Mouse (Mus musculus): ENCODE measurements around the gene Tppp. TPM values are rescaled to one million over a fixed set of nuclear protein-coding genes. Genes with fewer than 3 reads are reported as not detected.
"Not testable (repeated sequence)": the region's sequence is repeated elsewhere in the genome, so short reads cannot be mapped to it uniquely, and the experiment has no call there.

Gene Tppp
- polyA plus RNA-seq, 1 experiment from 2014 or later, result 5.3 TPM

GRCm38 (mm10) chr13:73991267-73991666, 17.9 kb upstream of the Tppp start:
- 86% methylated on average over 5 of the region's 5 CpGs for WGBS

GRCm38 (mm10) chr13:73996456-73996855, 12.8 kb upstream of the Tppp start:
- Histone ChIP-seq H3K4me1 (ENCODE audit: control insufficient read depth, insufficient read depth, low read length) (no peaks in the 10 kb centered on the region), H3K9ac (ENCODE audit: low read length) (no peak overlapping the region), H3K4me3 (replicated peaks; ENCODE audit: low read length) (no peak overlapping the region), H3K36me3 (ENCODE audit: control insufficient read depth, insufficient read depth, low read length) (no peaks in the 10 kb centered on the region), H3K4me2 (ENCODE audit: low read depth, low read length) (no peak overlapping the region), H3K27ac (ENCODE audit: low read length) (no peak overlapping the region), H3K27me3 (ENCODE audit: control insufficient read depth, insufficient read depth, low read length) (no peaks in the 10 kb centered on the region), H3K9me3 (replicated peaks; ENCODE audit: control insufficient read depth, low read length) (no peaks in the 10 kb centered on the region)
- WGBS, result 83% methylated on average over 4 of the region's 4 CpGs
- no peak for ATAC-seq (ENCODE audit: insufficient read depth, low FRiP score)

More at GRCm38 (mm10) chr13:73991267-73991666, 17.9 kb upstream of the Tppp start:
- no peaks in the 10 kb centered on the region for H3K9me3 ChIP-seq (replicated peaks; ENCODE audit: control insufficient read depth, low read length)
- no peak for ATAC-seq (ENCODE audit: insufficient read depth, low FRiP score)
- H3K4me1 ChIP-seq (ENCODE audit: control insufficient read depth, insufficient read depth, low read length), result no peaks in the 10 kb centered on the region
- H3K9ac ChIP-seq (ENCODE audit: low read length), result no peak overlapping the region
- no peaks in the 10 kb centered on the region for H3K27me3 ChIP-seq (ENCODE audit: control insufficient read depth, insufficient read depth, low read length)
- no peak overlapping the region for H3K4me2 ChIP-seq (ENCODE audit: low read depth, low read length)
- H3K27ac ChIP-seq (ENCODE audit: low read length), result no peak overlapping the region
- H3K36me3 ChIP-seq (ENCODE audit: control insufficient read depth, insufficient read depth, low read length), result no peaks in the 10 kb centered on the region
- no peak overlapping the region for H3K4me3 ChIP-seq (replicated peaks; ENCODE audit: low read length)

- no peak overlapping the region for H3K4me3 ChIP-seq (replicated peaks; ENCODE audit: low read length)
- no peaks in the 10 kb centered on the region for H3K4me1 ChIP-seq (ENCODE audit: control insufficient read depth, insufficient read depth, low read length)
- no peak overlapping the region for H3K9ac ChIP-seq (ENCODE audit: low read length)
- H3K4me2 ChIP-seq (ENCODE audit: low read depth, low read length), result no peak overlapping the region
- H3K9me3 ChIP-seq (replicated peaks; ENCODE audit: control insufficient read depth, low read length), result no peaks in the 10 kb centered on the region
- ATAC-seq (ENCODE audit: insufficient read depth, low FRiP score), result no peak
- H3K27ac ChIP-seq (ENCODE audit: low read length), result no peak overlapping the region
- H3K36me3 ChIP-seq (ENCODE audit: control insufficient read depth, insufficient read depth, low read length), result no peaks in the 10 kb centered on the region
- H3K27me3 ChIP-seq (ENCODE audit: control insufficient read depth, insufficient read depth, low read length), result 0 out of 2 replicates have a peak, but pooled peaks cover 2% of the 10 kb centered on the region
Observed at GRCm38 (mm10) chr13:74000519-74000918, 8.7 kb upstream of the Tppp start.

- H3K27me3 ChIP-seq (ENCODE audit: control insufficient read depth, insufficient read depth, low read length), result peaks cover 7% of the 10 kb centered on the region; the same call in 1 of the 2 replicates
- no peak for ATAC-seq (ENCODE audit: insufficient read depth, low FRiP score)
- 78% methylated on average over 6 of the region's 6 CpGs for WGBS
- H3K9ac ChIP-seq (ENCODE audit: low read length), result no peak overlapping the region
- H3K36me3 ChIP-seq (ENCODE audit: control insufficient read depth, insufficient read depth, low read length), result no peaks in the 10 kb centered on the region
- H3K4me1 ChIP-seq (ENCODE audit: control insufficient read depth, insufficient read depth, low read length), result no peaks in the 10 kb centered on the region
- H3K4me3 ChIP-seq (replicated peaks; ENCODE audit: low read length), result no peak overlapping the region
- H3K9me3 ChIP-seq (replicated peaks; ENCODE audit: control insufficient read depth, low read length), result no peaks in the 10 kb centered on the region
- no peak overlapping the region for H3K4me2 ChIP-seq (ENCODE audit: low read depth, low read length)
- H3K27ac ChIP-seq (ENCODE audit: low read length), result no peak overlapping the region
Observed at GRCm38 (mm10) chr13:74000961-74001360, 8.2 kb upstream of the Tppp start.

GRCm38 (mm10) chr13:74001492-74001891, 7.7 kb upstream of the Tppp start:
- Histone ChIP-seq H3K9ac (ENCODE audit: low read length) (no peak overlapping the region), H3K27ac (ENCODE audit: low read length) (no peak overlapping the region), H3K27me3 (ENCODE audit: control insufficient read depth, insufficient read depth, low read length) (peaks cover 7% of the 10 kb centered on the region; the same call in 1 of the 2 replicates), H3K4me1 (ENCODE audit: control insufficient read depth, insufficient read depth, low read length) (no peaks in the 10 kb centered on the region), H3K4me2 (ENCODE audit: low read depth, low read length) (no peak overlapping the region), H3K4me3 (replicated peaks; ENCODE audit: low read length) (no peak overlapping the region), H3K9me3 (replicated peaks; ENCODE audit: control insufficient read depth, low read length) (no peaks in the 10 kb centered on the region), H3K36me3 (ENCODE audit: control insufficient read depth, insufficient read depth, low read length) (no peaks in the 10 kb centered on the region)
- no peak for ATAC-seq (ENCODE audit: insufficient read depth, low FRiP score)
- WGBS, result 50% methylated on average over 4 of the region's 4 CpGs

GRCm38 (mm10) chr13:74006881-74007280, 2.3 kb upstream of the Tppp start:
- H3K4me3 ChIP-seq (replicated peaks; ENCODE audit: low read length); H3K4me1 ChIP-seq (ENCODE audit: control insufficient read depth, insufficient read depth, low read length); H3K9me3 ChIP-seq (replicated peaks; ENCODE audit: control insufficient read depth, low read length); ATAC-seq (ENCODE audit: insufficient read depth, low FRiP score); H3K27ac ChIP-seq (ENCODE audit: low read length); H3K4me2 ChIP-seq (ENCODE audit: low read depth, low read length); H3K36me3 ChIP-seq (ENCODE audit: control insufficient read depth, insufficient read depth, low read length); H3K9ac ChIP-seq (ENCODE audit: low read length): not testable (repeated sequence)
- 86% methylated on average over 4 of the region's 4 CpGs for WGBS
- H3K27me3 ChIP-seq (ENCODE audit: control insufficient read depth, insufficient read depth, low read length), result peaks cover 24% of the 10 kb centered on the region

- H3K9me3 ChIP-seq (replicated peaks; ENCODE audit: control insufficient read depth, low read length); H3K4me1 ChIP-seq (ENCODE audit: control insufficient read depth, insufficient read depth, low read length); ATAC-seq (ENCODE audit: insufficient read depth, low FRiP score); H3K9ac ChIP-seq (ENCODE audit: low read length); H3K27ac ChIP-seq (ENCODE audit: low read length); H3K36me3 ChIP-seq (ENCODE audit: control insufficient read depth, insufficient read depth, low read length): not testable (repeated sequence)
- 75% methylated on average over 2 of the region's 2 CpGs for WGBS
- H3K4me3 ChIP-seq (replicated peaks; ENCODE audit: low read length), result peak overlapping the region; percentile 63
- peaks cover 24% of the 10 kb centered on the region for H3K27me3 ChIP-seq (ENCODE audit: control insufficient read depth, insufficient read depth, low read length)
- H3K4me2 ChIP-seq (ENCODE audit: low read depth, low read length), result peak overlapping the region; percentile 99; the same call in 1 of the 2 replicates
Observed at GRCm38 (mm10) chr13:74008216-74008615, 991 bp upstream of the Tppp start.

GRCm38 (mm10) chr13:74009791-74010614, 796 bp downstream of the Tppp start:
- Histone ChIP-seq H3K9ac (ENCODE audit: low read length) (peak overlapping the region; percentile 70), H3K4me2 (ENCODE audit: low read depth, low read length) (peak overlapping the region; percentile 99), H3K9me3 (replicated peaks; ENCODE audit: control insufficient read depth, low read length) (no peaks in the 10 kb centered on the region), H3K36me3 (ENCODE audit: control insufficient read depth, insufficient read depth, low read length) (no peaks in the 10 kb centered on the region), H3K27ac (ENCODE audit: low read length) (peak overlapping the region; percentile 1; the same call in 1 of the 2 replicates), H3K4me3 (replicated peaks; ENCODE audit: low read length) (peak overlapping the region; percentile 63), H3K27me3 (ENCODE audit: control insufficient read depth, insufficient read depth, low read length) (peaks cover 24% of the 10 kb centered on the region), H3K4me1 (ENCODE audit: control insufficient read depth, insufficient read depth, low read length) (no peaks in the 10 kb centered on the region)
- no peak for ATAC-seq (ENCODE audit: insufficient read depth, low FRiP score)
- WGBS, result 1% methylated on average over 55 of the region's 55 CpGs

- H3K4me1 ChIP-seq (ENCODE audit: control insufficient read depth, insufficient read depth, low read length), result no peaks in the 10 kb centered on the region
- H3K27me3 ChIP-seq (ENCODE audit: control insufficient read depth, insufficient read depth, low read length), result peaks cover 20% of the 10 kb centered on the region
- no peaks in the 10 kb centered on the region for H3K36me3 ChIP-seq (ENCODE audit: control insufficient read depth, insufficient read depth, low read length)
- no peaks in the 10 kb centered on the region for H3K9me3 ChIP-seq (replicated peaks; ENCODE audit: control insufficient read depth, low read length)
- peak overlapping the region; percentile 99 for H3K4me2 ChIP-seq (ENCODE audit: low read depth, low read length)
- peak overlapping the region; percentile 70 for H3K9ac ChIP-seq (ENCODE audit: low read length)
- WGBS, result 19% methylated on average over 3 of the region's 3 CpGs
- no peak overlapping the region for H3K27ac ChIP-seq (ENCODE audit: low read length)
- H3K4me3 ChIP-seq (replicated peaks; ENCODE audit: low read length), result peak overlapping the region; percentile 63
- no peak for ATAC-seq (ENCODE audit: insufficient read depth, low FRiP score)
Observed at GRCm38 (mm10) chr13:74010678-74011077, 1.5 kb downstream of the Tppp start.
